In the genomic region with DNA sequence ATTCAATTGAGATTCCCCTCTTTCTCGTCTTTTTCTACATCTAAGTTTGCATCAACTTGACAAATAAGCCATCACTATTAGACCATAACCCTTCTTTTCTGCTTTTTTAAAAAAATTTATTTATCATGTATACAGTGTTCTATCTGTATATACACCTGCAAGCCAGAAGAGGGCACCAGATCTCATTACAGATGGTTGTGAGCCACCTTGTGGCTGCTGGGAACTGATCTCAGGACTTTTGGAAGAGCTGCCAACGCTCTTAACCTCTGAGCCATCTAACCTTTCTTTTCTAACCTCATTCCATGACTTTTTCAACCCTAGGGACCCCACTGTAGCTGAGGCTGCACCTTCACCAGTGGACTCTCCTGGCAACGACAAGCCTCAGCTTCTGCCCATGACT, we compare ENCODE assay signal across 23 mouse cellular contexts. TPM values are rescaled to one million over a fixed set of nuclear protein-coding genes. Genes with fewer than 3 reads are reported as not detected.
A peak's percentile ranks its signal among the peaks of the same experiment; 100 is the strongest.
DNase-seq lines count a peak whose midpoint lies in the region; ATAC-seq and TF ChIP-seq lines count a peak whose summit lies in the region.
"Had no signal": no experiment of that assay in that cellular context is flagged by ENCODE, and none has a peak within 500 bp of the region (broad histone marks: within the 10 kb centered on the region; RNA-seq: fewer than 3 reads in every experiment).

No protein-coding gene starts in this region.

- peaks cover 27% of the 10 kb centered on the region for H3K4me1 ChIP-seq in heart, adult 2 months (ENCODE audit: control insufficient read depth, insufficient read depth, low read length)
- H3K4me1 ChIP-seq in midbrain, postnatal 0 days (ENCODE audit: insufficient read depth, low read length): no peaks in the 10 kb centered on the region
- H3K4me1 ChIP-seq in midbrain, embryonic 13.5 days (replicated peaks): peaks cover 5% of the 10 kb centered on the region; the same call in 1 of the 2 replicates
- H3K4me1 ChIP-seq in stomach, postnatal 0 days (replicated peaks; ENCODE audit: control insufficient read depth, insufficient read depth): peaks cover 16% of the 10 kb centered on the region

- intact Hi-C loops in heart, adult 2 months (cut with DNase I): no loop called here
- intact Hi-C loops in left cerebral cortex, adult 2 months (cut with DNase I): no loop called here
- intact Hi-C loops in left cerebral cortex, postnatal 14 days (cut with DNase I): no loop called here

- no peak for TF ChIP-seq EP300 in heart, adult 2 months (IDR thresholded peaks at IDR 0.05; ENCODE audit: insufficient read depth, low read depth, low read length)
- no peak for TF ChIP-seq EP300 in stomach, postnatal 0 days (optimal IDR thresholded peaks at IDR 0.05)

- no peak for ATAC-seq in midbrain, postnatal 0 days (ENCODE audit: low FRiP score)
- no peak for ATAC-seq in midbrain, embryonic 13.5 days
- no peak for ATAC-seq in stomach, postnatal 0 days (ENCODE audit: low FRiP score, low TSS enrichment)
- ATAC-seq: CD4-positive, CD25-positive, alpha-beta regulatory T cell, adult 4 months; forebrain, postnatal 0 days; hindbrain, embryonic 16.5 days had no signal

- H3K9me3 ChIP-seq in midbrain, postnatal 0 days (ENCODE audit: low read length): no peaks in the 10 kb centered on the region
- H3K9me3 ChIP-seq in midbrain, embryonic 13.5 days: no peaks in the 10 kb centered on the region
- no peaks in the 10 kb centered on the region for H3K9me3 ChIP-seq in stomach, postnatal 0 days (ENCODE audit: control insufficient read depth, low read length)
- H3K9me3 ChIP-seq: embryonic facial prominence, embryonic 15.5 days; neural tube, embryonic 13.5 days had no signal

- H3K27me3 ChIP-seq in heart, adult 2 months (ENCODE audit: control insufficient read depth, insufficient read depth, low read length): no peaks in the 10 kb centered on the region
- H3K27me3 ChIP-seq in midbrain, postnatal 0 days (ENCODE audit: insufficient read depth, low read length): no peaks in the 10 kb centered on the region
- H3K27me3 ChIP-seq in midbrain, embryonic 13.5 days: no peaks in the 10 kb centered on the region
- no peaks in the 10 kb centered on the region for H3K27me3 ChIP-seq in stomach, postnatal 0 days (ENCODE audit: control insufficient read depth, insufficient read depth, low read length)
- H3K27me3 ChIP-seq: embryonic facial prominence, embryonic 15.5 days; limb, embryonic 12.5 days; neural tube, embryonic 13.5 days had no signal

- peaks cover 2% of the 10 kb centered on the region; the same call in 1 of the 2 replicates for H3K79me2 ChIP-seq in heart, adult 2 months (replicated peaks; ENCODE audit: control insufficient read depth, insufficient read depth, low read length)

- H3K36me3 ChIP-seq in heart, adult 2 months (ENCODE audit: control insufficient read depth, insufficient read depth, low read length): peaks cover 5% of the 10 kb centered on the region; the same call in 1 of the 2 replicates
- H3K36me3 ChIP-seq in midbrain, postnatal 0 days (ENCODE audit: insufficient read depth, low read length): no peaks in the 10 kb centered on the region
- H3K36me3 ChIP-seq in midbrain, embryonic 13.5 days: no peaks in the 10 kb centered on the region
- no peaks in the 10 kb centered on the region for H3K36me3 ChIP-seq in stomach, postnatal 0 days (ENCODE audit: control insufficient read depth, insufficient read depth, low read length)
- H3K36me3 ChIP-seq: embryonic facial prominence, embryonic 15.5 days; limb, embryonic 12.5 days; neural tube, embryonic 13.5 days had no signal

- DNase-seq in heart, adult 2 months: no peak
- no peak for DNase-seq in heart, adult 8-10 months (ENCODE audit: low spot score)
- DNase-seq in left cerebral cortex, adult 2 months (ENCODE audit: extremely low spot score in 1 of 2, low spot score in 2 of 2): no peak
- no peak for DNase-seq in left cerebral cortex, postnatal 14 days (ENCODE audit: low spot score in 2 of 2)
- DNase-seq in midbrain, postnatal 0 days (ENCODE audit: low spot score): no peak
- DNase-seq in stomach, postnatal 0 days (ENCODE audit: low spot score): no peak
- DNase-seq in natural killer cell, adult 2 months (ENCODE audit: low spot score in 2 of 2): no peak
- DNase-seq: adrenal gland, postnatal 25 days; cerebellum, adult 8-10 months; forebrain, postnatal 0 days; gastrocnemius, postnatal 36 days; kidney, adult 11 months; midbrain, embryonic 14.5 days; retina, postnatal 1 day; right cerebral cortex, postnatal 25 days; thymus, postnatal 25 days had no signal

- H3K4me2 ChIP-seq in midbrain, postnatal 0 days (ENCODE audit: low read depth, low read length, poor library complexity, severe bottlenecking): no peak overlapping the region
- no peak overlapping the region for H3K4me2 ChIP-seq in midbrain, embryonic 13.5 days (replicated peaks)
- no peak overlapping the region for H3K4me2 ChIP-seq in stomach, postnatal 0 days (replicated peaks; ENCODE audit: low read depth)
- H3K4me2 ChIP-seq: embryonic facial prominence, embryonic 15.5 days; limb, embryonic 12.5 days; neural tube, embryonic 13.5 days had no signal

- H3K9ac ChIP-seq in heart, adult 2 months (ENCODE audit: low read depth, low read length): no peak overlapping the region
- H3K9ac ChIP-seq in midbrain, postnatal 0 days (replicated peaks; ENCODE audit: low read length, poor library complexity, severe bottlenecking): no peak overlapping the region
- H3K9ac ChIP-seq in midbrain, embryonic 13.5 days (replicated peaks): no peak overlapping the region
- H3K9ac ChIP-seq in stomach, postnatal 0 days (ENCODE audit: low read length): no peak overlapping the region
- H3K9ac ChIP-seq: embryonic facial prominence, embryonic 15.5 days; forebrain, postnatal 0 days; limb, embryonic 12.5 days; neural tube, embryonic 13.5 days had no signal

- TF ChIP-seq POLR2A in heart, adult 2 months (IDR thresholded peaks at IDR 0.05; ENCODE audit: insufficient read depth, low read depth, low read length): no peak

- no peak overlapping the region for H3K4me3 ChIP-seq in heart, adult 2 months
- H3K4me3 ChIP-seq in left cerebral cortex, adult 2 months: no peak overlapping the region
- H3K4me3 ChIP-seq in midbrain, postnatal 0 days (ENCODE audit: low read depth, low read length): no peak overlapping the region
- H3K4me3 ChIP-seq in midbrain, embryonic 13.5 days (replicated peaks): no peak overlapping the region
- H3K4me3 ChIP-seq in stomach, postnatal 0 days (ENCODE audit: low read depth, low read length): no peak overlapping the region
- H3K4me3 ChIP-seq: embryonic facial prominence, embryonic 15.5 days; limb, embryonic 12.5 days; megakaryocyte, embryonic 14.5 days; neural tube, embryonic 13.5 days had no signal

- WGBS in heart, adult 2 months: 94% methylated on average over 3 of the region's 3 CpGs
- WGBS in midbrain, postnatal 0 days: 97% methylated on average over 3 of the region's 3 CpGs
- 93% methylated on average over 3 of the region's 3 CpGs for WGBS in midbrain, embryonic 13.5 days
- 95% methylated on average over 3 of the region's 3 CpGs for WGBS in stomach, postnatal 0 days

- TF ChIP-seq CTCF in heart, adult 2 months (IDR thresholded peaks at IDR 0.05): peak; percentile 44
- TF ChIP-seq CTCF in left cerebral cortex, adult 2 months (IDR thresholded peaks at IDR 0.05): peak; percentile 14; the same call in 1 of the 2 replicates
- TF ChIP-seq CTCF in midbrain, postnatal 0 days (IDR thresholded peaks at IDR 0.05): peak; percentile 42
- peak; percentile 58 for TF ChIP-seq CTCF in stomach, postnatal 0 days (IDR thresholded peaks at IDR 0.05; ENCODE audit: low read depth)

- no peak overlapping the region for H3K27ac ChIP-seq in heart, adult 2 months
- no peak overlapping the region for H3K27ac ChIP-seq in left cerebral cortex, adult 2 months
- H3K27ac ChIP-seq in midbrain, postnatal 0 days (ENCODE audit: low read depth, low read length): no peak overlapping the region
- H3K27ac ChIP-seq in midbrain, embryonic 13.5 days: no peak overlapping the region
- no peak overlapping the region for H3K27ac ChIP-seq in stomach, postnatal 0 days (replicated peaks)
- H3K27ac ChIP-seq: embryonic facial prominence, embryonic 15.5 days; limb, embryonic 12.5 days; neural tube, embryonic 13.5 days had no signal

RNA-seq across cellular contexts. Expression of gene Lama5, which starts 13.4 kb away (rescaled TPM):
- total RNA-seq in heart, adult 2 months (2021): 100 to 1,000 TPM in 1 of 2 experiments, 10 to 100 TPM in 1; 66.3 to 104 TPM
- polyA plus RNA-seq in heart, adult 2 months (2012; rRNA removed): 83.6 and 109 TPM in 2 replicates
- total RNA-seq in heart, adult 8-10 months (2022): 100 to 1,000 TPM in 1 of 4 experiments, 10 to 100 TPM in 3; 78.1 to 110 (median 93.3) TPM
- 10 to 100 TPM in 1 of 2 experiments, 1 to 10 TPM in 1; 9.5 to 11.2 TPM for total RNA-seq in left cerebral cortex, adult 2 months (2021)
- 1 to 10 TPM; 8.0 to 9.7 TPM for total RNA-seq in left cerebral cortex, postnatal 14 days (2021)
- 5.9 and 8.9 TPM in 2 replicates for total RNA-seq in midbrain, postnatal 0 days (2014; rRNA removed)
- 1.8 and 1.9 TPM in 2 replicates for polyA plus RNA-seq in midbrain, postnatal 0 days (2015; fragmentation: Nextera tagmentation; extraction: Ambion mirVana)
- polyA plus RNA-seq in midbrain, embryonic 13.5 days (2015; fragmentation: Nextera tagmentation; extraction: Ambion mirVana): 1.4 and 1.7 TPM in 2 replicates
- 29.7 and 34.9 TPM in 2 replicates for polyA plus RNA-seq in stomach, postnatal 0 days (2015; fragmentation: Nextera tagmentation; extraction: Ambion mirVana)

RNA-seq across cellular contexts. Expression of gene Adrm1, which starts 41.0 kb away (rescaled TPM):
- total RNA-seq in heart, adult 2 months (2021): 10 to 100 TPM; 79.2 to 89.0 TPM
- polyA plus RNA-seq in heart, adult 2 months (2012; rRNA removed): 56.6 and 76.0 TPM in 2 replicates
- 10 to 100 TPM; 80.8 to 93.9 (median 90.0) TPM for total RNA-seq in heart, adult 8-10 months (2022)
- total RNA-seq in left cerebral cortex, adult 2 months (2021): 100 to 1,000 TPM in 1 of 2 experiments, 10 to 100 TPM in 1; 96.4 to 101 TPM
- total RNA-seq in left cerebral cortex, postnatal 14 days (2021): 100 to 1,000 TPM; 104 to 109 TPM
- total RNA-seq in midbrain, postnatal 0 days (2014; rRNA removed): 98.2 and 105 TPM in 2 replicates
- 222 and 224 TPM in 2 replicates for polyA plus RNA-seq in midbrain, postnatal 0 days (2015; fragmentation: Nextera tagmentation; extraction: Ambion mirVana)
- 213 TPM in 2 replicates for polyA plus RNA-seq in midbrain, embryonic 13.5 days (2015; fragmentation: Nextera tagmentation; extraction: Ambion mirVana)
- 141 TPM in 2 replicates for polyA plus RNA-seq in stomach, postnatal 0 days (2015; fragmentation: Nextera tagmentation; extraction: Ambion mirVana)

RNA-seq across cellular contexts. Expression of gene Rps21, which starts 44.9 kb away (rescaled TPM):
- total RNA-seq in heart, adult 2 months (2021): 100 to 1,000 TPM; 506 to 570 TPM
- 991 and 1,183 TPM in 2 replicates for polyA plus RNA-seq in heart, adult 2 months (2012; rRNA removed)
- 100 to 1,000 TPM; 452 to 674 (median 565) TPM for total RNA-seq in heart, adult 8-10 months (2022)
- 100 to 1,000 TPM; 682 to 702 TPM for total RNA-seq in left cerebral cortex, adult 2 months (2021)
- total RNA-seq in left cerebral cortex, postnatal 14 days (2021): 100 to 1,000 TPM; 565 to 568 TPM
- 574 and 749 TPM in 2 replicates for total RNA-seq in midbrain, postnatal 0 days (2014; rRNA removed)
- 388 and 422 TPM in 2 replicates for polyA plus RNA-seq in midbrain, postnatal 0 days (2015; fragmentation: Nextera tagmentation; extraction: Ambion mirVana)
- 418 and 448 TPM in 2 replicates for polyA plus RNA-seq in midbrain, embryonic 13.5 days (2015; fragmentation: Nextera tagmentation; extraction: Ambion mirVana)
- 604 and 680 TPM in 2 replicates for polyA plus RNA-seq in stomach, postnatal 0 days (2015; fragmentation: Nextera tagmentation; extraction: Ambion mirVana)
